Mouse (Mus musculus) CH12.LX (cell line): ENCODE measurements at regions not wholly inside any gene's neighbourhood (a gene's known extent, or its start where the extent isn't known, plus 50 kb on each side); places are given as distances from the start of the nearest gene placed in this dataset.

ENCODE experiments used
- DNase-seq: peaks from one replicate; pipeline ENCODE4 v3.0.0-alpha.2; 2013; ENCODE audit errors: extremely low read depth
- H3K27ac ChIP-seq: 2 replicates; pipeline ENCODE4 v1.5.1; 2012; ENCODE audit warnings: low read depth, mild to moderate bottlenecking, control low read depth, moderate library complexity; ENCODE audit not compliant: insufficient read depth
- H3K27me3 ChIP-seq: replicated peaks from 2 replicates; pipeline ENCODE3; 2012; ENCODE audit warnings: inconsistent platforms
- H3K36me3 ChIP-seq, 2 experiments: replicated peaks in 1 of 2; 2 replicates each; pipeline versions ENCODE3 to v1.6.1; 2012; ENCODE audit warnings: inconsistent platforms in 1 of 2, low read length in 1 of 2, mild to moderate bottlenecking in 1 of 2, mixed read lengths in 1 of 2, moderate library complexity in 1 of 2; ENCODE audit not compliant: control insufficient read depth in 1 of 2, insufficient read depth in 1 of 2
- H3K4me1 ChIP-seq, 2 experiments: 2 replicates each; pipeline ENCODE4 v1.6.1; 2012; ENCODE audit warnings: inconsistent platforms in 1 of 2, moderate library complexity in 1 of 2; ENCODE audit not compliant: insufficient read depth in 2 of 2, control insufficient read depth in 1 of 2
- H3K4me2 ChIP-seq: 2 replicates; pipeline ENCODE4 v1.6.1; 2012; ENCODE audit warnings: low read depth, mild to moderate bottlenecking, control low read depth; ENCODE audit not compliant: poor library complexity, insufficient read depth, severe bottlenecking
- H3K4me3 ChIP-seq, 3 experiments: fragments of 150-350 bp in 1 of 3; sonication (generic) in 1 of 3; replicated peaks in 1 of 3; 2 replicates each; pipeline versions ENCODE3 to v1.5.1; 2011 to 2012; ENCODE audit warnings: low read depth in 2 of 3, low read length in 2 of 3, mild to moderate bottlenecking in 2 of 3, moderate library complexity in 2 of 3, control low read depth in 1 of 3, improper control_type of control experiment in 1 of 3, inconsistent platforms in 1 of 3, mixed read lengths in 1 of 3; ENCODE audit not compliant: poor library complexity in 1 of 3
- H3K79me2 ChIP-seq: replicated peaks from 2 replicates; pipeline ENCODE4 v1.6.1; 2012; ENCODE audit warnings: mild to moderate bottlenecking, moderate library complexity; ENCODE audit not compliant: control insufficient read depth, poor library complexity, insufficient read depth, severe bottlenecking; ENCODE audit errors: extremely low read depth
- H3K9ac ChIP-seq: 2 replicates; pipeline ENCODE4 v1.6.1; 2012; ENCODE audit warnings: low read depth, mild to moderate bottlenecking, control low read depth, moderate library complexity; ENCODE audit not compliant: insufficient read depth
- H3K9me3 ChIP-seq: replicated peaks from 2 replicates; pipeline ENCODE3; 2012; ENCODE audit warnings: low read length, inconsistent platforms, mixed read lengths
- BHLHE40 ChIP-seq: IDR thresholded peaks from 2 replicates; pipeline ENCODE4 v1.6.1; 2011; ENCODE audit warnings: mild to moderate bottlenecking, low read depth, low read length, improper control_type of control experiment
- CHD2 ChIP-seq: IDR thresholded peaks from 2 replicates; pipeline ENCODE4 v1.6.1; 2011; ENCODE audit warnings: low read length, improper control_type of control experiment
- E2F4 ChIP-seq: IDR thresholded peaks from 2 replicates; pipeline ENCODE4 v1.6.1; 2011; ENCODE audit warnings: low read depth, low read length, improper control_type of control experiment; ENCODE audit not compliant: insufficient replicate concordance
- EP300 ChIP-seq: IDR thresholded peaks from 2 replicates; pipeline ENCODE4 v1.6.1; 2011; ENCODE audit warnings: low read length, improper control_type of control experiment
- ETS1 ChIP-seq: conservative IDR thresholded peaks from 2 replicates; pipeline ENCODE4 v1.6.1; 2012; ENCODE audit warnings: low read depth, mild to moderate bottlenecking, inconsistent platforms, low read length, improper control_type of control experiment, moderate library complexity
- GABPA ChIP-seq: IDR thresholded peaks from 2 replicates; pipeline ENCODE4 v1.6.1; 2012; ENCODE audit warnings: low read depth, low read length, improper control_type of control experiment, inconsistent platforms; ENCODE audit not compliant: insufficient replicate concordance
- IRF4 ChIP-seq: IDR thresholded peaks from 2 replicates; pipeline ENCODE4 v1.6.1; 2014; ENCODE audit warnings: low read depth, mild to moderate bottlenecking, inconsistent platforms, low read length, improper control_type of control experiment
- JUND ChIP-seq: conservative IDR thresholded peaks from 2 replicates; pipeline ENCODE4 v1.6.1; 2011; ENCODE audit warnings: low read depth, low read length, improper control_type of control experiment
- MAX ChIP-seq: IDR thresholded peaks from 2 replicates; pipeline ENCODE4 v1.6.1; 2011; ENCODE audit warnings: low read length, improper control_type of control experiment
- MEF2A ChIP-seq: IDR thresholded peaks from 2 replicates; pipeline ENCODE4 v1.6.1; 2014; ENCODE audit warnings: low read depth, mild to moderate bottlenecking, inconsistent platforms, low read length, improper control_type of control experiment, borderline replicate concordance
- NELFE ChIP-seq: IDR thresholded peaks from 2 replicates; pipeline ENCODE4 v1.6.1; 2011; ENCODE audit warnings: low read depth, low read length, improper control_type of control experiment
- NRF1 ChIP-seq: IDR thresholded peaks from 2 replicates; pipeline ENCODE4 v1.6.1; 2014; ENCODE audit warnings: low read depth, mild to moderate bottlenecking, inconsistent platforms, low read length, improper control_type of control experiment, moderate library complexity
- PAX5 ChIP-seq: IDR thresholded peaks from 2 replicates; pipeline ENCODE4 v1.6.1; 2012; ENCODE audit warnings: low read length, inconsistent platforms, mixed read lengths
- RAD21 ChIP-seq: IDR thresholded peaks from 2 replicates; pipeline ENCODE4 v1.6.1; 2011; ENCODE audit warnings: low read depth, mild to moderate bottlenecking, low read length, improper control_type of control experiment, moderate library complexity
- SMC3 ChIP-seq: IDR thresholded peaks from 2 replicates; pipeline ENCODE4 v1.6.1; 2011; ENCODE audit warnings: low read depth, low read length, improper control_type of control experiment
- TBP ChIP-seq: conservative IDR thresholded peaks from 2 replicates; pipeline ENCODE4 v1.6.1; 2011; ENCODE audit warnings: low read depth, low read length, improper control_type of control experiment
- ZKSCAN1 ChIP-seq: IDR thresholded peaks from 2 replicates; pipeline ENCODE4 v1.6.1; 2012; ENCODE audit warnings: low read depth, inconsistent platforms, low read length, improper control_type of control experiment, borderline replicate concordance
- ZNF384 ChIP-seq: IDR thresholded peaks from 2 replicates; pipeline ENCODE4 v1.6.1; 2012; ENCODE audit warnings: low read depth, low read length, improper control_type of control experiment, inconsistent platforms
- dilution Hi-C: fragments of 300-500 bp; cut with MboI; formaldehyde crosslinking; loops from 2 replicates; pipeline ENCODE4 v1.14.3; 2020; ENCODE audit warnings: low sequenced_read_pairs; ENCODE audit not compliant: extremely low pct_unique_long_range_greater_than_20kb, extremely low pct_ligation_motif_present
- in situ Hi-C: fragments of 300-500 bp; cut with MboI; formaldehyde crosslinking; loops from 3 replicates; pipeline ENCODE4 v1.14.3; 2019; ENCODE audit warnings: low sequenced_read_pairs, low pct_ligation_motif_present, low pct_unique_long_range_greater_than_20kb, mixed read lengths

DNA sequence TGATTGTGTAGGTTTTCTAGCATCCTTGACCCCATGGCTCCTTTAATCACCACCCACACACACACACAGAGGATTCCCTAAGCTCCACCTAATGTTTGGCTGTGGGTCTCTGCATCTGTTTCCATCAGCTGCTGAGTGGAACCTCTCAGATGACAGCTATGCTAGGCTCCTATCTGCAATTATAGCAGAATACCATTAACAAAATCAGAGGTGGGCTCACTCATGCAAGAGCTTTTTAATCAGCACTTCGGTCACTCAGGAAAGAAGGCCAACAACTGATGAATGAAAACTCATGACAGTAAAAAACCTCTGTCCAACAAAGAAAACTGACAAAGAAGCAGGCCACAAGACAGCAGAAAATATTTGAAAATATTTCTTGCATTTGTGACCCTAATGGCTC lies 147.1 kb upstream of the Irak1bp1 start:
- no peaks in the 10 kb centered on the region for H3K27me3 ChIP-seq
- in situ Hi-C loops (no loop called here), dilution Hi-C loops (no loop called here)
- H3K4me1 ChIP-seq = 0 out of 4 replicates have a peak, but pooled peaks cover 0 to 3% of the 10 kb centered on the region in 2 experiments
- no peak for DNase-seq
- H3K27ac ChIP-seq = no peak overlapping the region
- no peaks in the 10 kb centered on the region for H3K9me3 ChIP-seq
- TF ChIP-seq MAX (no peak), MEF2A (no peak), IRF4 (no peak), GABPA (no peak), EP300 (no peak), NELFE (no peak), ZKSCAN1 (no peak), SMC3 (no peak)
- no peaks in the 10 kb centered on the region for H3K36me3 ChIP-seq
- no peak overlapping the region for H3K9ac ChIP-seq
- no peak overlapping the region for H3K4me3 ChIP-seq
- no peaks in the 10 kb centered on the region for H3K79me2 ChIP-seq
- H3K4me2 ChIP-seq = no peak overlapping the region

DNA sequence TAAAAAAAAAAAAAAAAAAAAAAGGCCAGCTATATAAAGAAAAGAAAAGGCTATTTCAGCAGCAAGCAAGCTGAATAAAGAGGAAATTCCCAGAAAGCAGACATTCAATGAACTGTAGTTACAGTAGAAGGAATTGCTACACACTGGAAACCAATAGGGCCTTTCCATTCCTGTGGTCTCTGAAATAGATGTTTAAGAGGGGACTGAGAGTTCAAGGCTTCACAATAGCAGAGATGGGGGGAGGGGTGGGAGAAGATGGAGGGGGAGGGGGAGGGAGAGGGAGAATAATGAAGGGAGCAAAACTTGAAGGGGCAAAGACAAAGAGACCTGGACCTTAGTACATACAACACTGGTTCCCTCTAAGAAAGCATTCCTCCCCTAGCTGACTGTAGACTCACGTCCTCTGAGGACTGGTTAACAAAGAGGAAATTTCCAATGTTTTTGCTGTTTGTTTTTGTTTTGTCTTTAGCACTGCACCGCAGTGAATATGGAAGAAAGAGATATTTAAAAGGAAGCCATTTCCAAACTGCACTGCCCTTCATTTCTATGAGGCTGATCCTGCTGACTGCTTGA lies 119.8 kb upstream of the Irak1bp1 start:
- no peaks in the 10 kb centered on the region for H3K9me3 ChIP-seq
- in situ Hi-C loops (no loop called here), dilution Hi-C loops (no loop called here)
- H3K27me3 ChIP-seq = no peaks in the 10 kb centered on the region
- peaks cover 3 to 29% of the 10 kb centered on the region in 2 experiments; a peak in 3 of 4 replicates for H3K4me1 ChIP-seq
- peak overlapping the region; percentile 27 to 52 (median 46) for H3K4me3 ChIP-seq
- H3K36me3 ChIP-seq = no peaks in the 10 kb centered on the region
- DNase-seq = no peak
- H3K27ac ChIP-seq = peak overlapping the region; percentile 90
- peak overlapping the region; percentile 98 for H3K4me2 ChIP-seq
- H3K9ac ChIP-seq = peak overlapping the region; percentile 65
- TF ChIP-seq CHD2 = peak; percentile 70
- TF ChIP-seq ETS1 = no peak
- TF ChIP-seq NRF1 = no peak
- no peak for TF ChIP-seq JUND
- TF ChIP-seq SMC3 = no peak
- TF ChIP-seq PAX5 = no peak
- TF ChIP-seq RAD21 = no peak
- no peak for TF ChIP-seq E2F4
- peak; percentile 70; the same call in 1 of the 2 replicates for TF ChIP-seq ZNF384
- 0 out of 2 replicates have a peak, but pooled peaks have one; percentile 15 for TF ChIP-seq BHLHE40
- no peak for TF ChIP-seq IRF4
- 0 out of 2 replicates have a peak, but pooled peaks have one; percentile 4 for TF ChIP-seq TBP
- H3K79me2 ChIP-seq = no peaks in the 10 kb centered on the region
